Mouse (Mus musculus): ENCODE results near the gene Resp18.

Resp18 gene

DNA sequence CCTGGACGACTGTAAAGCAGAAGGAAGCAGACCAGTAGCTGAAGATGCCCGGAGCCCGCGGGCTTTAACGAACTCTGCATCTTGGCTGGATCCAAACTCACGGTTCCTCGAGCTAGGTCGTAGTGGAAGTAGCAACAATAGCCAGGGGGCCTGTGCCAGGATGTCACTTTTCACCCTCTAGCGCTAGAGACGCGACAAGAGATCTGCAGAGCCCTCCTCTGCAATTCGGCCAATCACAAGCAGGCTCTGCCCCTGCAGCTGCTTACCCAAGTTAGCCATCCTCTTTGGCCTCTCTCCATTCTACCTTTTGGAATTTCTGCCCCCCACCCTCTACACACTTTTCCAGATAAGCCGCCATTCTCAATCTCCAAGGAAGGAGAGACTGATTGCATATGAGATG, at the start of gene Resp18:
Gene Resp18 (minus strand): TSS at position 188 of the 400 bp plus-strand sequence.
- no peak for DNase-seq (ENCODE audit: low spot score)

DNA sequence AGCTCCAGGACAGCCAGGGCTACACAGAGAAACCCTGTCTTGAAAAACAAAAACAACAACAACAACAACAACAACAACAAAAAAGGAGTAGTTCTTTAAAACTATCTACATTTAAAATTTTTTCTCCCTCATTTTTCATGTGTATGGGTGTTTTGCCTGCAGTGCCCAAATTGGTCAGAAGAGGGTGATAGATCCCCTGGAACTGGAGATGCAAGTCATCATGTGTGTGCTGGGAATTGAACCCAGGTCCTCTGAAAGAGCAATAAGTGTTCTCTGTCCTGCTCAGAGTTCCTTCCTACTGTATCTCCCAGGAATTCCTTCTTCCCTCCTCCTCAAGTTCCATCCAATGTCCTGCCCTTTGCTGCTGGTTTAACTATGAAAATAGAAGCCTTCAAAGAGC, 49.2 kb upstream of the Resp18 start:
- DNase-seq (ENCODE audit: low spot score): no peak

DNA sequence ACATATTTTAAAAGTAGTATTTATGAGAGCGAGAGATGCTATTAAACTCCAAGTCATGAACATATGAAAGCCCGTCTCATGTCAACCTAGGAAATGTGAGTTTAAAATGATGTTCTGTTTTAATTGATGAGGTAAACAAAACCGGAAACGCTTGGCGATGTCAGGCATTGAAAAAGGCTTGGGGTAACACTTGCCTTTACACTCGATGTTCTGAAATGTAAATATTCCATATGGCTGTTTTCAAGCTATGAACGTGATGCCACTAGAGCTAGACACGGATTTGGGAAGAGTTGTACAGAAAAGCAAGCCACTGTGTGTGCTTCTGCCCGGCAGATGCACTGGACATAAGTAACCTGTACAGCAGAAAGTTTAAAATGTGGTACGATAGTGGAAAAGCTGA, 41.0 kb upstream of the Resp18 start:
- DNase-seq (ENCODE audit: low spot score): no peak

DNA sequence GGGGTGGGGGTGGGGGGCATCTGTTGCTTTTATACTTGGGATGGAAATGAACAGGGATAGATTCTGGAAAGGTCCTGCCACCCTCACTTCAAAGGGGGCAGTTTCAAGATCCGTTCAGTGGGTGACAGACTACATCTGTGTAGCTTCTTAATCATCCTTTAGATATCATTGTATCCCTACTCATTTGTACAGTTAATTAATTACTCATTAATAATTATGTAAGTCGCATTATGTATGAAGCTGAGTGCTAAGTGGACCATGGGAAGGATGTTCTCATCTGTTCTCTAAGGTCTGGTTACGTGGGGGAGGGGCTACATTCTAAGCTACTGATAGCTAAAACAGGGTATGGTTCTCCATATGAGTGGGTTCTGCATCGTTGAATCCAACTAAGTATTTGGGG, 40.5 kb upstream of the Resp18 start:
- no peak for DNase-seq (ENCODE audit: low spot score)

DNA sequence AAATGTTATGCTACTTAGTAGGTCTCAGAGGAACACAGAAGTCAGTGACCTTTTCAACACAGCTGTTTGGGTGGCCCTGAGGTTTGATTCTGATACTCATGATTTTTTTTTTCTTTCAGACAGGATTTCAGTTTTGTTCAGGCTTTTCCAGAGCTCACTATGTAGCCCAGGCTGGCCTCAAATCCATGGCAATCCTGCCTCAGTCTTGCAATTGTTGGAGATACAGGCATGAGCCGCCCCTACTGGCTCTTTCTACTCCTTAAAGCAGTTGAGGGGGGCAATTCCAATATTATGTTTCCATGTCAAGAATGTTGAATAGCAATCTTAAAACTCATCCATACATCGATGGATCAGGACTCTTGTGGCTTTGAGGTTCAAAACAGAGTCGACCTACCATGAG, 40.1 kb upstream of the Resp18 start:
- DNase-seq (ENCODE audit: low spot score): no peak

GRCm38 (mm10) chr1:75317241-75318201, 39.3 kb upstream of the Resp18 start, which contains the start of gene Dnpep:
Dnpep (minus strand) TSS chr1:75317990.
- DNase-seq (ENCODE audit: low spot score): peak; percentile 100

DNA sequence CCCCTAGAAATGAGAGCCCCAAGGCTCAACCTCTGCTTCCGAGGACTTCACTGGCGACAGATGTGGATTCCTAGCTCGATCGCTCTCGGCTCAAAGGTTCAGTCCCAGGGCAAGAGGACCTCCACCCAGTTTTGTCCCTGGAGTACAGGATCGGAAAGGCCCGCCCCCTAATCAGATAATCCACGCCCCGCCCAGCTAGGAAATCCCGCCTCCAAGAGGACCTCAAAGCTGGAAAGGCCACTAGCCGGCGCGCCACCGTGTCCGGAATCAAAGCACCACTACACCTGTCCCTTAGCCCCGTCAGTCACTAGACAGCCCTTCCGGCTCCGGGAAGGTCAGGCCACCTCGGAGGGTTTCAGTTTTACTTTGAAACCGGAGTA, 38.6 kb upstream of the Resp18 start:
- peak; percentile 93 for DNase-seq (ENCODE audit: low spot score)

- no peak for DNase-seq (ENCODE audit: low spot score)
Measured at GRCm38 (mm10) chr1:75315456-75316365, 37.5 kb upstream of the Resp18 start.

DNA sequence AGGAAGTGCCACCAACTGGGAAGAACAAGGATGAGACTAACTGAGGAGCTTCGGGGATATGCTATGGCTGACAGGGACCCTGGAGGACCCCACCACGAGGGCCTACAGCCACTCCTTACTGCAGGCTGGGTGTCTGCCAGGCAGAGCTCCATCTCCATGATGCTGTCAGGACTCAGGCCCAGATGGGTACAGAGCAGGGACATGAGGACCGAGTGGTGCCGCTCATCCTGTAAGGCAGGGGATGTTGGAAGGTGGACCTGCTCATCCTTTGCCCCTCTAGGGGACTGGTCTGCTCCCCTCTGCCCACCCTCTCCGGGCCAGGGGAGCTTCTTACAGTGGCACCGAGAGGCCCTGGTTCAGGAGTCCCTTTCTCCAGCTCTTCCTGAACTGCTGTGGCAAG, 36.8 kb upstream of the Resp18 start:
- no peak for DNase-seq (ENCODE audit: low spot score)

DNA sequence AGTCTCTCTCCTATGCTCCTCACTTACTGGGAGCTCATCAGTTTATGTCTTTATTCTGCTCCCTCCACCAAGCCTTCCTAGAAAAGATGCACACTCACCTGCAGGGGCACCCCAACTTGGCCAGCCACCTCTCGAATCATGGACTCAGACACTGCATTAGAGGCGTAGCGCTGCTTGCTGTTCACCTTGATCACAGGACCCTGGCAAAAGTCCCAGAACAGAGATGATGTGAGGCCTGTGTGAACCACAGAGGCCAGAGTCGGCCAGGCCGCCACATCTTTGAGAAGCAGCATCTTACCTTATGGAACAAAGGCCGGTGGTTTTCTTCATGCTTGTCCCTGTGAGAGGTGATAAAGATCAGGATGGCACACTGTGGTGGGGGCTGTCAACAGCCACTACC, 33.5 kb upstream of the Resp18 start:
- no peak for DNase-seq (ENCODE audit: low spot score)

GRCm38 (mm10) chr1:75304662-75305061, 26.4 kb upstream of the Resp18 start:
- DNase-seq (ENCODE audit: low spot score): no peak

- no peak for DNase-seq (ENCODE audit: low spot score)
Measured at GRCm38 (mm10) chr1:75294294-75294693, 16.1 kb upstream of the Resp18 start.

- no peak for DNase-seq (ENCODE audit: low spot score)
Measured at GRCm38 (mm10) chr1:75293331-75293701, 15.1 kb upstream of the Resp18 start.

DNA sequence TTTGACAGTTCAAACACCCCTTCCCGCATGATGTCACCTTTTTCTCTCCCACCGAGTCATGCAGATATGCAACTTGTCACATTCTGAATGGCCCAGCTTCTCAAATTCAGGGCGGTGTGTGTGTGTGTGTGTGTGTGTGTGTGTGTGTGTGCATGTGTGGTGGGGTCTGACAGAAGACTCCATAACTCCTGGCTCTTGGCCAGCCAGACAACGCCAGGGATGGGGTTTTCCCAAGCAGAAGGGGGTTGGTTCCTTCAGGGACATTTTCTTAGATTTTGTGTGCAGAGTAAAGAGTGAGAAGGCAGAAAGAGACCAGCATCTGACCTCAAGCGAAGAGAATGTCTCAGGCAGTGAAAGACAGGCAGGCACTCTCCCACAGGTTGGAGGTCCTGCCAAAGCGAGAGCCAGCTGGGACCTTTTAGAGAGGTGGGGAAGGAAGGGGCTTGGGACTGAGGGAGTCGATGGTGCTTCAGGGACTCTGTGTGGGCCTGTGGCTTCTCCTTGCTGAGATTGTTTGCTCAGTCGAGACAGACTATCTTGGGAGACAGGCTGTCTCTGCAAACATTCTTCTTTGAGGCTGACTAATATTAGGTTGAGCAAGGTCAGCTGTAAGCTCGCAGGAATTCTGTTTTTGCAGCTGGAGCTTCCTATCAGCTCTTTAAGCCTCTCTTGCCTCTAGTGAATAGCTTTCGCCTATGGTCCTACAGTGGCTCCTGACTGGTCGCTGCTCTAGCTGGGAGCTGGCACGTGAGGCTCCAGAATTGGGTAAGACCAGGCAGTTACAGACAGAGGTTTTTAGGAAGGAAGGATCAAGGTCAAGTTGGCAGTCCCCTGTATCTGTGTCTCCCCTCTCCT, 14.5 kb upstream of the Resp18 start:
- DNase-seq (ENCODE audit: low spot score): peak; percentile 20

DNA sequence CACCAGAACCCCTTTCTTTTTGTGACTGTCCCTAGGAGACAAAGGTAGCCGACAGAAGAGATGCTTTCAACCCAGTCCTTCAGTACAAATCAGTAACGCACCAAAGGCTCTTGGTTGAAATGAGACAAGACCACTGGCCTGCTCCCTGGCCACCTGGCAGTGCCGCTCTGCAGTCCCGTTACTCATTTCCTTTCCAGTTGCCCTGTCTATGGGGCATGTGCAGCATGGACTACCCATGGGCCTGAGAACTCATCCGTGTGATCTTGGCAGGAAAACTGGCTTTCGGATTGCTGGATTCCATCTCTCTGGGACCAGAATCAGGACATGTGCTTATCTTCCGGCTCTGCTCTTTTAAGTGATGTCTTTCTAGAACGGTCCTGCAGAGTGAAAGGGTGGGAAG, 13.1 kb upstream of the Resp18 start:
- DNase-seq (ENCODE audit: low spot score): no peak

- DNase-seq (ENCODE audit: low spot score): peak; percentile 69
Measured at GRCm38 (mm10) chr1:75290582-75290981, 12.4 kb upstream of the Resp18 start.

- no peak for DNase-seq (ENCODE audit: low spot score)
Measured at GRCm38 (mm10) chr1:75289888-75290431, 11.7 kb upstream of the Resp18 start.

- DNase-seq (ENCODE audit: low spot score): peak; percentile 80
Measured at GRCm38 (mm10) chr1:75289376-75289775, 11.2 kb upstream of the Resp18 start.

DNA sequence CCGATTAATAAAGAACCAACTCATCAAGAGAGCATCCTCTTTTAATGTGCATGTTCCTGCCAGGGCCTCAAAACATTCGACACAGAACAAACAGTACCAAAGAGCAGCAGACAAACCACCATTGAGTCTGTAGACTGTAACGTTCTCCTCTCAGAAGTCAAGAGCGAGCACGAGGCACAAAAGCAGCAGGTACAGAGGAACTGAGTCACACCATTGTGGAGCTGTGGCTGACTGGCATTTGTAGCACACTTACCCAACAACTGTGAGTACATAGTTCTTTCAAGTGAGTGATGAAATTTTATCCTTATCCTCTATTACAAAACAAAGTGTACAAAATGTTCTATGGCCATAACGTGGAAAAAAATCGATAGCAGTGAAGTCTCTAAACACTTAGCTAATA, 6.7 kb upstream of the Resp18 start:
- no peak for DNase-seq (ENCODE audit: low spot score)

DNA sequence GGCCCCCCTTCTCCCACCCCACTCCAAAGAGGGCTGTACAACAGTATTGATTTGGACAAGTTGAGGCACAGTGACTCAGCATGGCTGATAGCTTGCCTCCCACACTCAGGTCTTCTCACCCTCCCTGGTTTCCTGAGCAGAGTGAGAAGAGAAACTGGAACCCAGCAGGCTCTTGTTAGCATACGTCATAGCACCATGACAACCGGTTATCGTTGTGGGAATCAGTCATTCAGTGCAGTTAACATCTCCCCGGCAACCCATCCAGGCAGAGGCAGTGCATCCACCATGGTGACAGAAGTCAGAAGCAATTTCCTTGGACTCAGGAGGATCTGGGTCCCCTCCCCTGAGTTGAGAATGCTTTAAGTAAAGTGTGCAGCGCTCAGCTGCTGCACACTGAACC, 4.8 kb upstream of the Resp18 start:
- no peak for DNase-seq (ENCODE audit: low spot score)

Measured in embryo, embryonic 10.5 days (tissue).